Mouse (Mus musculus): ENCODE data around the gene Gm49405. TPM values are rescaled to one million over a fixed set of nuclear protein-coding genes. Genes with fewer than 3 reads are reported as not detected.
"Not testable (repeated sequence)": the region's sequence is repeated elsewhere in the genome, so short reads cannot be mapped to it uniquely, and the experiment has no call there.

Gm49405 gene
- polyA plus RNA-seq, 1 experiment = 2.4 TPM

GRCm38 (mm10) chr19:3958470-3958869 lies 42.0 kb upstream of the Gm49405 start, which contains the start of gene Aldh3b3:
Gene Aldh3b3, plus strand, starts transcription at chr19:3958645.
- no peaks in the 10 kb centered on the region for H3K27me3 ChIP-seq (ENCODE audit: control insufficient read depth, insufficient read depth, low read length, poor library complexity, severe bottlenecking)
- H3K27ac ChIP-seq (ENCODE audit: insufficient read depth, low read length) = no peak within 1 kb of the TSS
- no peaks in the 10 kb centered on the region for H3K9me3 ChIP-seq (replicated peaks; ENCODE audit: control insufficient read depth, insufficient read depth, low read length, poor library complexity, severe bottlenecking)

GRCm38 (mm10) chr19:3959030-3959429 lies 41.4 kb upstream of the Gm49405 start:
- no peaks in the 10 kb centered on the region for H3K4me1 ChIP-seq (ENCODE audit: control insufficient read depth, insufficient read depth, low read length)
- H3K9me3 ChIP-seq (replicated peaks; ENCODE audit: control insufficient read depth, insufficient read depth, low read length, poor library complexity, severe bottlenecking) = no peaks in the 10 kb centered on the region
- H3K27me3 ChIP-seq (ENCODE audit: control insufficient read depth, insufficient read depth, low read length, poor library complexity, severe bottlenecking) = no peaks in the 10 kb centered on the region
- H3K9ac ChIP-seq (ENCODE audit: low read depth, poor library complexity, severe bottlenecking) = no peak overlapping the region
- no peak overlapping the region for H3K27ac ChIP-seq (ENCODE audit: insufficient read depth, low read length)
- no peaks in the 10 kb centered on the region for H3K36me3 ChIP-seq (ENCODE audit: control insufficient read depth, insufficient read depth, low read length, poor library complexity, severe bottlenecking)
- TF ChIP-seq EP300 (IDR thresholded peaks at IDR 0.05; ENCODE audit: insufficient read depth, low read depth, low read length) (no peak), POLR2A (IDR thresholded peaks at IDR 0.05; ENCODE audit: insufficient read depth, low read length) (no peak), CTCF (IDR thresholded peaks at IDR 0.05; ENCODE audit: low read depth, low read length) (no peak)
- no peak overlapping the region for H3K4me3 ChIP-seq (ENCODE audit: low read depth, low read length)

More at GRCm38 (mm10) chr19:3958470-3958869, 42.0 kb upstream of the Gm49405 start, which contains the start of gene Aldh3b3:
- Histone ChIP-seq H3K36me3 (ENCODE audit: control insufficient read depth, insufficient read depth, low read length, poor library complexity, severe bottlenecking) (no peaks in the 10 kb centered on the region), H3K4me1 (ENCODE audit: control insufficient read depth, insufficient read depth, low read length) (no peaks in the 10 kb centered on the region), H3K9ac (ENCODE audit: low read depth, poor library complexity, severe bottlenecking) (no peak within 1 kb of the TSS), H3K4me3 (ENCODE audit: low read depth, low read length) (no peak within 1 kb of the TSS)
- TF ChIP-seq POLR2A (IDR thresholded peaks at IDR 0.05; ENCODE audit: insufficient read depth, low read length) (no peak), EP300 (IDR thresholded peaks at IDR 0.05; ENCODE audit: insufficient read depth, low read depth, low read length) (no peak), CTCF (IDR thresholded peaks at IDR 0.05; ENCODE audit: low read depth, low read length) (no peak)

GRCm38 (mm10) chr19:3960211-3960610 lies 40.2 kb upstream of the Gm49405 start:
- Histone ChIP-seq H3K9ac (ENCODE audit: low read depth, poor library complexity, severe bottlenecking) (no peak overlapping the region), H3K9me3 (replicated peaks; ENCODE audit: control insufficient read depth, insufficient read depth, low read length, poor library complexity, severe bottlenecking) (no peaks in the 10 kb centered on the region), H3K27ac (ENCODE audit: insufficient read depth, low read length) (no peak overlapping the region), H3K4me1 (ENCODE audit: control insufficient read depth, insufficient read depth, low read length) (no peaks in the 10 kb centered on the region), H3K36me3 (ENCODE audit: control insufficient read depth, insufficient read depth, low read length, poor library complexity, severe bottlenecking) (no peaks in the 10 kb centered on the region), H3K4me3 (ENCODE audit: low read depth, low read length) (no peak overlapping the region), H3K27me3 (ENCODE audit: control insufficient read depth, insufficient read depth, low read length, poor library complexity, severe bottlenecking) (no peaks in the 10 kb centered on the region)
- TF ChIP-seq CTCF (IDR thresholded peaks at IDR 0.05; ENCODE audit: low read depth, low read length) (no peak), POLR2A (IDR thresholded peaks at IDR 0.05; ENCODE audit: insufficient read depth, low read length) (no peak), EP300 (IDR thresholded peaks at IDR 0.05; ENCODE audit: insufficient read depth, low read depth, low read length) (no peak)

- H3K9ac ChIP-seq (ENCODE audit: low read depth, poor library complexity, severe bottlenecking); H3K4me1 ChIP-seq (ENCODE audit: control insufficient read depth, insufficient read depth, low read length); H3K9me3 ChIP-seq (replicated peaks; ENCODE audit: control insufficient read depth, insufficient read depth, low read length, poor library complexity, severe bottlenecking): not testable (repeated sequence)
These were observed 38.6 kb upstream of the Gm49405 start for GRCm38 (mm10) chr19:3961805-3962204.

GRCm38 (mm10) chr19:3962469-3962868 lies 38.0 kb upstream of the Gm49405 start:
- Histone ChIP-seq H3K9ac (ENCODE audit: low read depth, poor library complexity, severe bottlenecking) (no peak overlapping the region), H3K9me3 (replicated peaks; ENCODE audit: control insufficient read depth, insufficient read depth, low read length, poor library complexity, severe bottlenecking) (no peaks in the 10 kb centered on the region), H3K27ac (ENCODE audit: insufficient read depth, low read length) (no peak overlapping the region), H3K4me3 (ENCODE audit: low read depth, low read length) (no peak overlapping the region), H3K27me3 (ENCODE audit: control insufficient read depth, insufficient read depth, low read length, poor library complexity, severe bottlenecking) (no peaks in the 10 kb centered on the region), H3K4me1 (ENCODE audit: control insufficient read depth, insufficient read depth, low read length) (no peaks in the 10 kb centered on the region), H3K36me3 (ENCODE audit: control insufficient read depth, insufficient read depth, low read length, poor library complexity, severe bottlenecking) (no peaks in the 10 kb centered on the region)
- TF ChIP-seq CTCF (IDR thresholded peaks at IDR 0.05; ENCODE audit: low read depth, low read length) (peak; percentile 41), POLR2A (IDR thresholded peaks at IDR 0.05; ENCODE audit: insufficient read depth, low read length) (no peak)

More at GRCm38 (mm10) chr19:3961805-3962204, 38.6 kb upstream of the Gm49405 start:
- not testable (repeated sequence) for H3K36me3 ChIP-seq (ENCODE audit: control insufficient read depth, insufficient read depth, low read length, poor library complexity, severe bottlenecking); H3K4me3 ChIP-seq (ENCODE audit: low read depth, low read length); H3K27me3 ChIP-seq (ENCODE audit: control insufficient read depth, insufficient read depth, low read length, poor library complexity, severe bottlenecking); H3K27ac ChIP-seq (ENCODE audit: insufficient read depth, low read length)

GRCm38 (mm10) chr19:3964030-3964429 lies 36.4 kb upstream of the Gm49405 start:
- H3K27me3 ChIP-seq (ENCODE audit: control insufficient read depth, insufficient read depth, low read length, poor library complexity, severe bottlenecking) = no peaks in the 10 kb centered on the region
- no peak overlapping the region for H3K9ac ChIP-seq (ENCODE audit: low read depth, poor library complexity, severe bottlenecking)
- H3K36me3 ChIP-seq (ENCODE audit: control insufficient read depth, insufficient read depth, low read length, poor library complexity, severe bottlenecking) = no peaks in the 10 kb centered on the region
- no peaks in the 10 kb centered on the region for H3K4me1 ChIP-seq (ENCODE audit: control insufficient read depth, insufficient read depth, low read length)
- no peak overlapping the region for H3K4me3 ChIP-seq (ENCODE audit: low read depth, low read length)
- no peaks in the 10 kb centered on the region for H3K9me3 ChIP-seq (replicated peaks; ENCODE audit: control insufficient read depth, insufficient read depth, low read length, poor library complexity, severe bottlenecking)
- no peak overlapping the region for H3K27ac ChIP-seq (ENCODE audit: insufficient read depth, low read length)
- TF ChIP-seq CTCF (IDR thresholded peaks at IDR 0.05; ENCODE audit: low read depth, low read length) (no peak), POLR2A (IDR thresholded peaks at IDR 0.05; ENCODE audit: insufficient read depth, low read length) (no peak), EP300 (IDR thresholded peaks at IDR 0.05; ENCODE audit: insufficient read depth, low read depth, low read length) (no peak)

Measured in ES-Bruce4 (cell line).